Mouse (Mus musculus) neural tube, embryonic 14.5 days (tissue): ENCODE measurements at regions not wholly inside any gene's neighbourhood (a gene's known extent, or its start where the extent isn't known, plus 50 kb on each side); places are given as distances from the start of the nearest gene placed in this dataset.

Source experiments
- ATAC-seq: fragments of 200-750 bp; cut with Nextera tagmentation; 2 replicates; pipeline ENCODE4 v1.8.0; 2017; ENCODE audit warnings: low read depth, mild to moderate bottlenecking, moderate TSS enrichment, moderate library complexity
- H3K27ac ChIP-seq: fragments of 300-500 bp; sonication (generic); 2 replicates; pipeline ENCODE4 v1.5.1; 2014; ENCODE audit warnings: low read depth, mild to moderate bottlenecking, control low read depth, low read length, moderate library complexity, mixed read lengths
- H3K27me3 ChIP-seq: fragments of 300-500 bp; sonication (generic); 2 replicates; pipeline ENCODE4 v1.6.1; 2014; ENCODE audit warnings: low read length; ENCODE audit not compliant: control insufficient read depth, insufficient read depth
- H3K36me3 ChIP-seq: fragments of 300-500 bp; sonication (generic); 2 replicates; pipeline ENCODE4 v1.6.1; 2014; ENCODE audit warnings: low read length, mixed read lengths; ENCODE audit not compliant: control insufficient read depth, insufficient read depth
- H3K4me1 ChIP-seq: fragments of 300-500 bp; sonication (generic); 2 replicates; pipeline ENCODE4 v1.6.1; 2014; ENCODE audit warnings: low read length; ENCODE audit not compliant: control insufficient read depth, insufficient read depth
- H3K4me2 ChIP-seq: fragments of 300-500 bp; sonication (generic); 2 replicates; pipeline ENCODE4 v1.6.1; 2014; ENCODE audit warnings: mild to moderate bottlenecking, low read depth, low read length, control low read depth
- H3K4me3 ChIP-seq: fragments of 300-500 bp; sonication (generic); 2 replicates; pipeline ENCODE4 v1.5.1; 2014; ENCODE audit warnings: low read depth, low read length, control low read depth, mixed read lengths
- H3K9ac ChIP-seq: fragments of 300-500 bp; sonication (generic); replicated peaks from 2 replicates; pipeline ENCODE4 v1.6.1; 2014; ENCODE audit warnings: low read depth, mild to moderate bottlenecking, control low read depth, low read length, mixed read lengths
- H3K9me3 ChIP-seq: fragments of 300-500 bp; sonication (generic); 2 replicates; pipeline ENCODE4 v1.6.1; 2016; ENCODE audit warnings: low read length; ENCODE audit not compliant: control insufficient read depth
- WGBS: fragments of 180-500 bp; shearing (Covaris S2); extraction: QIAGEN DNeasy Blood & Tissue Kit; methylation state at CpG from one replicate; pipeline ENCODE4 v1.1.7; 2014; 5-methylcytosine and 5-hydroxymethylcytosine counted together

GRCm38 (mm10) chr15:51504016-51504760 is 2380.5 kb upstream of the Gm7489 start:
- Histone ChIP-seq H3K4me2 (no peak overlapping the region), H3K9ac (no peak overlapping the region), H3K27ac (no peak overlapping the region), H3K4me1 (no peaks in the 10 kb centered on the region), H3K36me3 (no peaks in the 10 kb centered on the region), H3K4me3 (no peak overlapping the region), H3K9me3 (no peaks in the 10 kb centered on the region), H3K27me3 (no peaks in the 10 kb centered on the region)
- ATAC-seq, result no peak
- WGBS, result 87% methylated on average over 11 of the region's 11 CpGs

GRCm38 (mm10) chr15:51504789-51505188 is 2379.9 kb upstream of the Gm7489 start:
- ATAC-seq, result no peak
- H3K4me2 ChIP-seq, result no peak overlapping the region
- H3K9me3 ChIP-seq, result no peaks in the 10 kb centered on the region
- H3K9ac ChIP-seq, result no peak overlapping the region
- no peak overlapping the region for H3K4me3 ChIP-seq
- no peaks in the 10 kb centered on the region for H3K36me3 ChIP-seq
- no peaks in the 10 kb centered on the region for H3K4me1 ChIP-seq
- no peaks in the 10 kb centered on the region for H3K27me3 ChIP-seq
- 82% methylated on average over 5 of the region's 5 CpGs for WGBS
- H3K27ac ChIP-seq, result no peak overlapping the region

GRCm38 (mm10) chr15:51507126-51507525 is 2377.6 kb upstream of the Gm7489 start:
- whole genome bisulfite sequencing, result 86% methylated on average over 2 of the region's 2 CpGs

GRCm38 (mm10) chr15:51511319-51511718 is 2373.4 kb upstream of the Gm7489 start:
- no peak overlapping the region for H3K9ac ChIP-seq
- peak; percentile 60; the same call in 1 of the 2 replicates for ATAC-seq
- WGBS, result 38% methylated on average over 5 of the region's 5 CpGs

More at GRCm38 (mm10) chr15:51507126-51507525, 2377.6 kb upstream of the Gm7489 start:
- Histone ChIP-seq H3K9ac (no peak overlapping the region), H3K27ac (no peak overlapping the region), H3K36me3 (no peaks in the 10 kb centered on the region), H3K9me3 (no peaks in the 10 kb centered on the region), H3K4me2 (no peak overlapping the region), H3K27me3 (no peaks in the 10 kb centered on the region), H3K4me1 (no peaks in the 10 kb centered on the region), H3K4me3 (no peak overlapping the region)
- ATAC-seq, result no peak

GRCm38 (mm10) chr15:51536317-51536716 is 2348.4 kb upstream of the Gm7489 start:
- Histone ChIP-seq H3K27me3 (no peaks in the 10 kb centered on the region), H3K4me1 (no peaks in the 10 kb centered on the region)
- 16% methylated on average over 5 of the region's 5 CpGs for WGBS

More at GRCm38 (mm10) chr15:51511319-51511718, 2373.4 kb upstream of the Gm7489 start:
- no peak overlapping the region for H3K4me2 ChIP-seq
- H3K9me3 ChIP-seq, result no peaks in the 10 kb centered on the region
- H3K27ac ChIP-seq, result no peak overlapping the region
- no peaks in the 10 kb centered on the region for H3K27me3 ChIP-seq
- H3K4me1 ChIP-seq, result no peaks in the 10 kb centered on the region
- H3K4me3 ChIP-seq, result no peak overlapping the region
- no peaks in the 10 kb centered on the region for H3K36me3 ChIP-seq

GRCm38 (mm10) chr15:51551216-51551775 is 2333.4 kb upstream of the Gm7489 start:
- Histone ChIP-seq H3K27ac (no peak overlapping the region), H3K4me2 (no peak overlapping the region), H3K9me3 (no peaks in the 10 kb centered on the region), H3K4me3 (no peak overlapping the region), H3K36me3 (no peaks in the 10 kb centered on the region), H3K4me1 (no peaks in the 10 kb centered on the region), H3K9ac (no peak overlapping the region), H3K27me3 (no peaks in the 10 kb centered on the region)
- 81% methylated on average over 4 of the region's 4 CpGs for WGBS
- ATAC-seq, result no peak

More at GRCm38 (mm10) chr15:51536317-51536716, 2348.4 kb upstream of the Gm7489 start:
- H3K4me2 ChIP-seq, result no peak overlapping the region
- no peaks in the 10 kb centered on the region for H3K9me3 ChIP-seq
- H3K4me3 ChIP-seq, result no peak overlapping the region
- H3K36me3 ChIP-seq, result no peaks in the 10 kb centered on the region
- H3K27ac ChIP-seq, result no peak overlapping the region
- ATAC-seq, result no peak
- H3K9ac ChIP-seq, result no peak overlapping the region

GRCm38 (mm10) chr15:51558215-51558614 is 2326.5 kb upstream of the Gm7489 start:
- Histone ChIP-seq H3K4me1 (no peaks in the 10 kb centered on the region), H3K27ac (no peak overlapping the region), H3K9me3 (no peaks in the 10 kb centered on the region), H3K9ac (no peak overlapping the region), H3K27me3 (no peaks in the 10 kb centered on the region), H3K36me3 (no peaks in the 10 kb centered on the region), H3K4me3 (no peak overlapping the region), H3K4me2 (no peak overlapping the region)
- no peak for ATAC-seq

- Histone ChIP-seq H3K9me3 (no peaks in the 10 kb centered on the region), H3K27me3 (no peaks in the 10 kb centered on the region), H3K4me3 (no peak overlapping the region), H3K27ac (no peak overlapping the region), H3K36me3 (no peaks in the 10 kb centered on the region), H3K4me2 (no peak overlapping the region), H3K9ac (no peak overlapping the region), H3K4me1 (no peaks in the 10 kb centered on the region)
- 80% methylated on average over 3 of the region's 3 CpGs for WGBS
- ATAC-seq, result no peak
Observed at GRCm38 (mm10) chr15:51565543-51565942, 2319.2 kb upstream of the Gm7489 start.

- H3K36me3 ChIP-seq, result no peaks in the 10 kb centered on the region
- H3K4me3 ChIP-seq, result no peak overlapping the region
- H3K4me1 ChIP-seq, result no peaks in the 10 kb centered on the region
- no peak overlapping the region for H3K27ac ChIP-seq
- no peaks in the 10 kb centered on the region for H3K27me3 ChIP-seq
- no peak overlapping the region for H3K4me2 ChIP-seq
- no peaks in the 10 kb centered on the region for H3K9me3 ChIP-seq
- 98% methylated on average over 1 of the region's 1 CpGs for WGBS
- no peak for ATAC-seq
- H3K9ac ChIP-seq, result no peak overlapping the region
Observed at GRCm38 (mm10) chr15:51570631-51571030, 2314.1 kb upstream of the Gm7489 start.
